Mouse (Mus musculus) cerebellum, postnatal 4 days (tissue): ENCODE measurements around the gene Tnfrsf26.
"Not testable (repeated sequence)": the region's sequence is repeated elsewhere in the genome, so short reads cannot be mapped to it uniquely, and the experiment has no call there.

ENCODE experiments used
- DNase-seq, 2 experiments: peaks; one replicate each; pipeline ENCODE4 v3.0.0; 2022; ENCODE audit warnings: low spot score in 2 of 2, mixed read lengths in 1 of 2

Gene Tnfrsf26

DNA sequence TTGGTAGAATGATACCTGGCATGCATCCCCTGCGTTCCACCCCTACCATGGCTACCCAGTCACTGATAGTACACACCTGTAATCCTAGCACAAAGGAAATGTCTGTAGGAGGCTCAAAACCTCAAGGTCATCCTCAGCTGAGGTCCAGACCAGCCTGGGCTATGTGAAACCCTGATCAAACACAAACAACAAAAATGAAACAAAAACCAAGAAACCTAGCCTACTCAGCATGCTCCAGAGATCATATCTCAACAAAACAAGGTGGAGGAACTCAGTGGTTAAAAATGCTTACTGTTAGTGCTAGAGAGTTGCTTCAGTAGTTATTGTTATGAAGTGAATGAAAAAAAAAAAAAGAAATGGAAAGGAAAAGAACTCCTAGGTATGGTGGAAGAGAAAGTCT, at the start of gene Tnfrsf26:
Tnfrsf26 (minus strand) TSS at position 183 of the 400 bp plus-strand sequence.
- no peak for DNase-seq

DNA sequence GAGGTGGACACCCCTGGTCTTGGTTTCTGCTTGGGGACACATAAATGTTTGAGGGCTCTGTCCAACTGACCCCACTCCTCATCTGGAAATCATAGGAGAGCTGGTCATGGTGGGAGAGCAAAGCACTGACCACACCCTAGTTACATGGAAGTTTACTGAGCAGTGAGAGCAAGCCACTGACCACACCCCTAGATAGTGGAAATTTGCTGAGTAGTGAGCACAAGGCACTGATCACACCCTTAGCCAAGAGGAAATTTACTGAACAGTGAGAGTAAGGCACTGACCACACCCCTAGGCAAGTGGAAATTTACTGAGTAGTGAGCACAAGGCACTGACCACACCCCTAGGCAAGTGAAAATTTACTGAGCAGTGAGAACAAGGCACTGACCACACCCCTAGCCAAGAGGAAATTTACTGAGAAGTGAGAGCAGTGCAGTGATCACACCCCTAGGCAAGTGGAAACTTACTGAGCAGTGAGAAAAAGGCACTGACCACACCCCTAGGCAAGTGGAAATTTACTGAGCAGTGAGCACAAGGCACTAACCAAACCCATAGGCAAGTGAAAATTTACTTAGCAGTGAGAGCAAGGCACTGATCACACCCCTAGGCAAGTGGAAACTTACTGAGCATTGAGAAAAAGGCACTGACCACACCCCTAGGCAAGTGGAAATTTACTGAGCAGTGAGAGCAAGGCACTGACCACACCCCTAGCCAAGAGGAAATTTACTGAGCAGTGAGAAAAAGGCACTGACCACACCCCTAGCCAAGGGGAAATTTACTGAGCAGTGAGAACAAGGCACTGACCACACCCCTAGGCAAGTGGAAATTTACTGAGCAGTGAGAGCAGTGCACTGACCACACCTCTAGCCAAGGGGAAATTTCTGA, 38.1 kb upstream of the Tnfrsf26 start:
- no peak for DNase-seq

GRCm38 (mm10) chr7:143663470-143663869, 34.9 kb upstream of the Tnfrsf26 start:
- no peak for DNase-seq

- DNase-seq = no peak
Observed at GRCm38 (mm10) chr7:143660797-143661196, 32.3 kb upstream of the Tnfrsf26 start.

DNA sequence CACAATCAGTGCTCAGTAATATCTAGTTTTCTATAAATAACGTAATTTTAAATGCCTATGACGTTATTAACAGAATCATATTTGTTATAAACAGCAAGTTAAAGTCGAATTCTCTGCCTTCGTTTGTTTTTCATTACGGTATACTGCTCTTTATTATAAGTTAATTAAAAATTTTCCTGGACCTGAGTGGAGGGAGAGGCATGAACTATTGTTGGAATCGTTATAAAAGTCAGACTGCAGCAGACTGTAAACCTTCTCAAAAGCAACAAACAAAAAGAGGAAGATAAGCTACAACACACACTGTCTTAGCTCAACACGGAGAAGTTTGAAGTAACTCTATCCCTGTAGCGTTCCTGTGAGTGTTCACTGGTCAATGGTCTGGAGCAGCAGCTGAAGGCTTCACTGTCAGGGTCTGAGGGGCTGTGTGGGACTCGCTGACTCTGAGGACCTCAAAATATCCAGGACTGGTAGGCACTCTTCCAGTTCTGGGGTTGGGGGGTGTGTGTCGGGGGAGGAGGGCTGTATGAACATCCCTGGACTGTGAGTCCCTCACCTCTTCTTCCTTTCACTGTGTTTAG, 21.3 kb upstream of the Tnfrsf26 start:
- not testable (repeated sequence) for DNase-seq

DNA sequence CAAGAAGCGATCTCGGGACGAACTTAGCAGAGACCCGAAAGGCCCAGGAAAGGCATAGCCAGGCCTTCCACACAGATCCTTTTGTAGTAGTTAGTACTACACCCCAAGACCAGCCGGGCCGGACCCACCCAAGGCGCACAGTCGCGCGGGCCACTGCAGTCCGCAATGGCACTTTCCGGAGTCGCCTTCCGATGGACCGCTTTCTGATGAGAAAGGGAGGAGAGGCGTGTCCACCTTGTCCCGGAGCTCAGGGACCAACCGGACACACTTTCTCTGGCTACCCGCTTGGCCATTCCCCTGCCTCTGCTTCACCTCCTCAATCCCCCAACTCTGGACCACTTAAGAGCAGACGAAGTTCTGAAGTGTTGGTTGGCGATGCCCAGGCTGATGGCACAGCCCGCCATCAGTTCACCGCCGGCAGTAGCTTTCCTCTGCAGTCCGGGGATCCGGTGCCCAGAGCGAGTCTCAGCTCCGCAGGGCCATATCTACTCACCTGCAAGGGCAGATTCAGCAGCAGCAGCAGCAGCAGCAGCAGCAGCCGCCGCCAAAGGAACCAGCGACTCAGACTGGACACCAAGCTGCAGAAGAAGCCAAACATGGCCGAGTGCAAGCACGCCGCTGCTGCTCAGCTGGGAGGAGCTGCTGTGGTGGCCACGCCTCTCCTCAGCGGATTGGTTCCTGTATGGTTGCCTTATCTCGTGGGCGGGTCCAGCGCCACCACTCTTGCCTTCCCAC, 20.7 kb upstream of the Tnfrsf26 start, which contains the start of gene Tnfrsf22:
Tnfrsf22 (minus strand) TSS at position 628 of the 735 bp plus-strand sequence.
- DNase-seq = peak; percentile 58 to 71

- not testable (repeated sequence) for DNase-seq
Observed at GRCm38 (mm10) chr7:143643949-143644348, 15.4 kb upstream of the Tnfrsf26 start.

- no peak for DNase-seq
Observed at GRCm38 (mm10) chr7:143636674-143637073, 8.2 kb upstream of the Tnfrsf26 start.

DNA sequence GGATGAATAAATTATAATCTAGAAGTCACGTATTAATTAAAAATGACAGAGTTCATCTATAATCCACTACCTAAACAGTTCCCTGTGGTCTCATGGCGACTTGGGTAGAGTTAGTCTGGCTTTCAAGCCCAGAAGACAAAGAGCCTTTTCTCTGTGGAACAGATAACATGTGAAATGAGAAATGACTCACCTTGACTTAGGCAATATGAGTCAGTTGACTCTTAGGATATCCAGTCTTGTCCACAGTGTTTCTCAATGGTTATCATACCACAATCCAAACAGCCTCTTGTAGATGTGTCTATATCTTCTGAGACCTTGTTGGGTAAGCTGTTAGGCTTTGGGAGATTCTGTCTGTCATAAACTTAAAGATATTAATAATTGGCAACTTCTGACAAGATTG, 3.0 kb upstream of the Tnfrsf26 start:
- DNase-seq = no peak

DNA sequence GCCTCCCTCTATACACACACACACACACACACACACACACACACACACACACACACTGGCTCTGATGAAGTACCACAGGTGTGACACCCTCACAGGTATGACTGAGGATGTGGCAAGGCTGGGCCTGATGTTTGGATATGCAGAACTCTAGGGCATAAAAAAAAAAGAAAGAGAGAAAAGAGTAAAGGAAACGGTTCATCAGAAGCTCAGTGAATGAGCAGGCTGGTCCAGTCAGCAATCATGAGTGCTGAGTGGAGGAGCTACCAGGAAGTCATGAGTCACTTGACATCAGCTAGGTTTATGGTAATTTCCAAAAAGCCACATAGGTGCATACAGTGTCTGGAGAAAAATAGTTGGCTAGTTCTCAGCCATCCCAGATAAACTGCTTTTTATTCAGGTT, 979 bp upstream of the Tnfrsf26 start:
- DNase-seq = no peak

DNA sequence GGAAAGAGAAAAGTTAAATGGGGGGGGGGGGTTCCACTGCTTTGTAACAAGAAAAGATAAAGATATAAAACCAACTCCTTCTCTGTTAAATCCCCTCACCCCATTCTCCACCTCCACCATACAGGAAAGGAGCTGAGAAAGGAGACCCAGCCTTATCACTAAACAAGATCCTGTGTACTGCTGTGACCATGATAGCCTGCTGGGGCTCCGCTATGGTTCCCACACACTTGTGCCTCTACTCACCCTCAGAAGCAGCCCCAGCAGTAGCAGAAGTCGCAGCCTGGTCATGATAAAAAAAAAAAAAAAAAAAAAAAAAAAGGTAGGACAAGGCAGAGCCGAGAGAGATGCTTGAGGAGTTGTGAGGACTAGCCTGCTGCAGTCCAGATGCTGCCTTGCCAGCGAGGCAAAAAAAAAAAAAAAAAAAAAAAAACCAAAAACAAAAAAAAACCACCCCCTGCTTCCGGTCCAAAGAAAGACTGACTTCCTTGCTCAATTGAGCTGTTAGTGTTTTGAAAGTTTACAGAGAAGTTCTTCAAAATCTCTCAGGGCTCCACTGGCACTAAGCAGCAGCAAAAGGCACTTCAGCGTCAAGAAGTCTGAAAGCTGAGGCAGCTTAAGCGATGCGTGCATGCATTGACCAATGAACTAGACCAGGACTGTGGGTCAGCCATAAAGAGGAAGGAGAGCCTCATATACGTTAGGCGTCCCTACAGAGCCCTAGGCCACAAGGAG, 801 bp downstream of the Tnfrsf26 start:
- DNase-seq = no peak

DNA sequence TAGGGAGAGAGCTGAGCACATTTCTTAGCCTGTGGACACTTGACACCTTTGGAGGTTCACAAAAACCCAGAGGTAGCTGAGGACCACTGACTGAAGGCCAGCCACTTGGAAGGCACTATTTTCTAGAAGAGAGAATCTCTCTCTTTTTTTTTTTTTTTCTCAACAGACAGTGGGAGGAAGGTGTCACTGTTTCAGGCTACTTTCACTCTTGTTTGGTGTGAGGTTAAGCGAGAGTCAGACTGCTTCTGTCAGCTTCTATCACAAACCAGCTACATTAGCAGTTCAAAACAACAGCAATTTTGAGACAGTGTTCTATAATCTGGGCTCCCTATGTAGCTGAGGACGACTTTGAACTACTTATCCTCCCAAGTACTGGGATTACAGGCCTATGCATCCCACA, 2.3 kb downstream of the Tnfrsf26 start:
- no peak for DNase-seq

DNA sequence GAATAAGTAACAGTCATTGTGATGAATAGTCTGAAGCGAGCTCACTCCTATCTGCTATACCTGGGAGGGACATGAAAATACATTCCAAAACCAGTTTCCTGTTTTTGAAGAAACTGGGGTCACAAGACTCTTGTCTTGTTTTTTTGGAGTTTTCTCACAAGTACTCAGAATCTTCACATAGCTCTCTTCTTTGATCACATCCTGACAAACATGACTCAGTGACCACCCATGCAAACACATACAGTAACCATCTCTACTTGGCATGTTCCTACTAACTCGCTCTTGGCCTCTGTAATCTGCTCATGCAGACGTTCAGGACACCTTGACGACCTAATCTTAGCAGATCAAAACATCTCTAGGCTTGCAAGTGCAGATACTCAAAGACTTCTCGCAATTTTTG, 3.4 kb downstream of the Tnfrsf26 start:
- DNase-seq = no peak

DNA sequence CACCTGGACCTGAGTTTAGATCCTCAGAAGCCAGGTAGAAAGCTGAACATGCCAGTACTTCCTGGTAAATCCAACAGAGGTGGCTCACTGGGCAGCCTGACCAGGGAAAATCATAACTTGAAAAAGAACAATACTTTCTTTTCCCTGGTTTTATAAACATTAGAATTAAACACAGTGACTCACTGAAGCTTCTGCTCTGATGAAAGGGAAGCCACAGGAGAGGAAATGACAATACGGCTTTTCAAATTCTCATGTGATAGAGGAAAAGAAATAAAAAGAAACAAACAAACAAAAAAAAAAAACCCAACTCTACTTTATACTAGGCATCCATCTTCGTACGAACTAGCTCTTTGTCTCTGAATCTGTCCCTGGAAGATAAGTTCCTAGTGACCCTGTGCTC, 4.0 kb downstream of the Tnfrsf26 start:
- DNase-seq = no peak

GRCm38 (mm10) chr7:143620951-143621350, 7.6 kb downstream of the Tnfrsf26 start:
- no peak for DNase-seq

- no peak for DNase-seq
Observed at GRCm38 (mm10) chr7:143614404-143615135, 14.0 kb downstream of the Tnfrsf26 start.

GRCm38 (mm10) chr7:143612215-143612614, 16.3 kb downstream of the Tnfrsf26 start:
- DNase-seq = no peak

DNA sequence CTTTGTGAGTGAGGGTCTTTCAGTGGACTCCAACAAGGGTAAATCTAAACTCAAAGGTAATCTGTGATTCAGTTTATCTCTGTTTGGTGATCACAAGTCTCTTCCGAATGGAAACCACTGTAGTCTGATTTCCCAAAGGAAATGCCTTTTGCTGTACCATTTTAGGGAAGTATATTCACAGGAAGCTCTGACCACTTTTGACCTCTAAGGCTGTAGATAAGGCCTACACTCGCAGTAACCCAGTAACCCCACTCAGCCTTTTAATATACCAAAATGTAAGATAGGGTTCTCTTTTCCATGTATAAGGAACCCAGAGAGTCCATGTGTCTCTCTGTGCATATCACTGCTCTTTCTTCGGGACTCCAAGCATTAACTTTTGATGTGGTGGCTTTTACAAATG, 23.2 kb downstream of the Tnfrsf26 start:
- DNase-seq = no peak

DNA sequence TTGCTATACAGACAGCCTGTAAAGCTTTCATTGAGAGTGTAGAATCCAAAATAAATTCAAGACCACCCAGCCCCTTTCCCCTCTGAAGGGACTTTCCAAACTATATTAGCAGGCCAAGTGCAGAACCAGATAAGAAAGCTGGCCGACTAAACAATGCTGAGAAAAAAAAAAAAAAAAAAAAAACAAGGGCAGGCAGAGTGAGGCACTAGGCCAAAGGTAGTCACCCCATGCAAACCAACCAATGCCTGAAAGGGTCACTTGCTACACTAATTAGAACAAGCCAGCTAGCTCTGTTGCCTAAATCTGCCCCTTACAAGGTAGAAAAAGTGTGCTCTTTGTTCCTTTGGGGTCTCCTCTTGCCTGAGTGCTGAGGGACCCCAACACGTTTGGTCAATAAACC, 23.6 kb downstream of the Tnfrsf26 start:
- no peak for DNase-seq

- no peak for DNase-seq
Observed at GRCm38 (mm10) chr7:143601705-143602104, 26.8 kb downstream of the Tnfrsf26 start.

DNA sequence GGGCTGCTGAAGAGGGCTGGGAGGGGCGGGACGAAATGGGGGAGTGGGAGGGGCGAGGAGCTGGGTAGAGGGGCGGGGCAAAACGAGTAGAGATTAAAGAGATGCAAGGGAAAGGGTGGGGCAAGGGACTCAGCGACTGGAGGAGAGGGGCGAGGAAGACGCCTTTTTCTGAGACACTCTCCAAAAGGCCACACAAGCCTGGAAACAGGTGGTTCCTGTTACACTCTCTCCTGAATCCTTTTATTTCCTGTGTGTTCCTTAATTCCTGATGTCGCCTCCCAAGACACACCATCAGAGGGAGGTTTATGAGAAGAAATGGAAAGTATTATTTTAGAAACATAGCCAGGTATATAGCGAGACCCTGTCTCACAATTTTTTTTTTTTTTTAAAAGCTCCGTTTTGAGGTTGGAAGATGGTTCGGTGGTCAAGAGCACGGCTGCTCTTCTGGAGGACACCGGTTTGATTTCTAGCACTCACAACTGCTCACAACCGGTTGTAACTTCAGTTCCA, 28.2 kb downstream of the Tnfrsf26 start:
- DNase-seq = no peak
